Mouse (Mus musculus) layer of hippocampus, postnatal 25 days (tissue): ENCODE data around the gene Pum1. TPM values are rescaled to one million over a fixed set of nuclear protein-coding genes. Genes with fewer than 3 reads are reported as not detected.
"Not testable (repeated sequence)": the region's sequence is repeated elsewhere in the genome, so short reads cannot be mapped to it uniquely, and the experiment has no call there.

Source experiments
- DNase-seq, 2 experiments: peaks; one replicate each; pipeline ENCODE4 v3.0.0; 2022; ENCODE audit warnings: mixed read lengths in 2 of 2, low spot score in 1 of 2; ENCODE audit errors: extremely low spot score in 1 of 2
- total RNA-seq, 2 experiments: library from RNA; stranded (reverse); gene quantifications; 2 replicates each; pipeline ENCODE4 v1.2.3; 2021

Pum1 gene
- 100 to 1,000 TPM; 112 to 118 TPM for total RNA-seq

DNA sequence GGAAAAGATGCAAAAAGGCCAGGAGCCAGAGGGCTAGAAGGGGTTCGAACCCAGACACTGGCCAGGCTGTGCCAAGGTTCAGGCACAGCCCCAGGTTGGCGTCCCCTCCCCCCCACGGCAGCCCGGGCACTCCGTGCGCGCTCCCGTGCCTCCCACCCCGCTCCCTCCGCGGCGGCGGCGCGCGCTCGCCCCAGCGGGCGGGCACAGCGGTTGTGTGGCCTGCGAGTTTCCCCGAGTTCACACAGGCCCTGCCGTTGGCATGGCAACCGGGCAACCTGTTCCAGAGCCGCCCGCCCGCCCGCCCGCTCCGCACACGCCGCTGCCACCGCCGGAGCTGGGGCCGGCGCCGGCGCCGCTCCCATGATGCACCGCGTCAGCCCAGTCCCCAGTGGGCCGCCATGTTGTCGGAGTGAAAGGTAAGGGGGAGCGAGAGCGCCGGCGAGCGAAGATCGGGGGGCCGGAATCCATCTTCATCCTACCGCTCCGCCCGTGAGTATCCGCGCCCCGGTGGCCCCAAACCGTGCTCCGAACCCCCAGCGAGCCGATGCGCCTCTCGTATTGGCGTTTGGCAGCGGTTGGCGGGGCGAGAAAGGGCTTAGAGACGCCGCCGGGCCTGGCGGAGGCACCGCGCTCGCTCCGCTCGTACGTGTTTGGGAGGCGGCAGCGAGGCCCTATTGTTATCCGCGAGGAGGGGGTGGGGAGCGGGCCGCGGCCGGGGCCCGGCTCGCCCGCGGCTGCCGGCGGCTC, at the start of gene Pum1:
TSS of gene Pum1 (plus strand) at position 343 of the 747 bp plus-strand sequence.
- DNase-seq, result peak; percentile 70 to 78

DNA sequence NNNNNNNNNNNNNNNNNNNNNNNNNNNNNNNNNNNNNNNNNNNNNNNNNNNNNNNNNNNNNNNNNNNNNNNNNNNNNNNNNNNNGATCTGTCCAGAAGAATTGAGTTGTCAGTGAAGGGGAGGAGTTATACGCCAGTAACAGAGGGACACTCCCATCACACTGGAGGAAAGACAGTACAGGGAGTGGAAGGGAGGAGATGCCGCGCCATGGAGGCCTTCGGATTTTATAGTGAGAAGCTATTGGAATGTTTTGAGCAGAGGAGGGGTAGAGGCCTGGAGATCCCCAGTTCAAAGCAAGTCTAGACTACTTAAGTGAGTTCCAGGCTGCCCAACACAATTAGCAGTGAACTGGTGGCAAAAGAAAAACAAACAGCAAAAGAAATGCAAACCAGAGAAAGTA, 33.7 kb upstream of the Pum1 start:
- peak in 1 of 2 experiments; percentile 10 for DNase-seq

GRCm38 (mm10) chr4:130630232-130630847, 32.8 kb upstream of the Pum1 start:
- no peak for DNase-seq

GRCm38 (mm10) chr4:130635076-130635475, 28.0 kb upstream of the Pum1 start:
- not testable (repeated sequence) for DNase-seq

DNA sequence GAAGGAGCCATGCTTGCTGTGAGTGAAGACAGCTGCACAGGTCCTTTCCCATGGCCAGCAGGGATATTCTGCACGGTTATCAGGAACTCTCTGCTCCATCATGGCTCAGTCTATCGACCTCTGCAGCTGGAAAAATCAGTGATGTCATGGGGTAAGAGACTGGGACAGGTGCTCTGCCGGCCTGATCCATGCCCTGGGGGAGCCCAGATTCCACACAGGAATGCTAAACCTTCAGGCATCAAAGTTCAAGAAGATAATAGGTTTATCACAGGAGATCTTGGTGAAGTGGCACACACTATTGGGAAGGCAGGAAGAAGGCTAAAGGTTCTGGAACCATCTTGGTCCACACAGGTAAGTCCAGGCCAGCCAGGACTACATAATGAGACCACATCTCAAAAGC, 26.4 kb upstream of the Pum1 start:
- no peak for DNase-seq

DNA sequence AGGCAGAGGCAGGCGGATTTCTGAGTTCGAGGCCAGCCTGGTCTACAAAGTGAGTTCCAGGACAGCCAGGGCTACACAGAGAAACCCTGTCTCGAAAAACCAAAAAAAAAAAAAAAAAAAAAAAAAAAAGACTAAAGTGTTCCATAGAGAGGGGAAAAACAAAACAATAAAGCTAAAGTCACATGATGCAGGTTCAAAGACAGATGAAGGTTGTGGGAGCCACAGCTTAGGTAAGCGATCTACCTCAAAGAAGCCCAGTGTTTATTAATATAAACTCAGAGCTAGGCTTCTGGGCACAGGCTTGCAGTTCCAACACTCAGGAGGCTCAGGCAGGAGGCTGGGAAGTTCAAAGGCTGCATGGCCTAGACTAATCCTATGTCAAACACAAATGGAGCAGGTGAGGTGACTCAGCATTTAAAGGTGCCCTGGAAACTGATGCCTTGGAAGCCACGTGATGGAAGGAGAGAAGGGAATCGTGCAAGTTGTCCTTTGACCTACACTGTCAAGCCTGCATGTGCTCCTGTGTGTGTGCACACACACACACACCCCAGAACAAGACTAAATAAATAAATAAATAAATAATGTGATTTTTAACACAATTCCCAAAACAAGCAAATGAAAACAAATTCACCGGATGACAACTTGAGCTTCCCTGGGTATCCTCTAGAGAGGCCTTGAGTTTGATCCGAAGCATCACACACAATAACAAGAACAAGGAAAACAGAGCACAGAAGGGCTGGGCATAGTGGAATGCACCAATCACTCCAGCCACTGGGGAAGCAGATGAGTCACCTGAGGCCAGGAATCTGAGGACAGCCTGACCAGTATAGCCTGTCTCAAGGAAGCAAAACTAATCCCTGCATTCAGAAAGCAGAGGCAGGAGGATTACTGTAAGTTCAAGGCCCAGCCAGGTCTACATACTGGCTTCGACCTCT, 25.4 kb upstream of the Pum1 start:
- no peak for DNase-seq

DNA sequence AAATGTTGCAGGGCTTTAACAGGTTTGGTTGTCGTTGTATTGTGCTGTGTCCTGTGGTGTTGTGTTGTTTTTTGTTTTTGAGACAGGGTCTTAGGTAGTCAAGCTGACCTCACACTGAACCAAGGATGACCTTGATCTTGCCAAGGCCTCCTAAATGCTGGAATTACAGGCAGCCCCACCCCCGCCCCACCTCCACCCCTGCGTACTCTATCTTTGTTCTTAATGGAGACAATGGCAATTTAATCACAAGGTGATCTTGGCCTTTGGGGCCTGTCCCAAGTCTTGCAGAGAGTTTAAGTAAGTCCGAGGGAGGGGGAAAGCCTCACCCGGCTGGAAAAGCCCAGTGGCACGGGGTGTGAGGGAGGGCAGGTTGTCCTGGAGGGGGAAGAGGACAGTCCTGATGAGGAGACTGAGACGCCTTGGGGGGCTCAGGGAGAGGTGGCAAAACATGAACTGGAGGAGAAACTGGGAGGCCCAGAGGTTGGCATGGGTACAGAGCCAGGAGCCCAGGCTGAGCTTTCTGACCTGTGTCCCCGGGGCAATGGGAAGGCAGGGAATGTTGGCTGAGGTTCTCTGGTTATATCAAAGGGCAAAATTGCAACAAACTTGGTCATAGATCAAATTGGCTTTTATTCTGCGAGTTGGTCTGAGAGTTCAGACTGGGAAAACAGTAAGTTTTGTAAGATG, 22.9 kb upstream of the Pum1 start:
- DNase-seq, result no peak

DNA sequence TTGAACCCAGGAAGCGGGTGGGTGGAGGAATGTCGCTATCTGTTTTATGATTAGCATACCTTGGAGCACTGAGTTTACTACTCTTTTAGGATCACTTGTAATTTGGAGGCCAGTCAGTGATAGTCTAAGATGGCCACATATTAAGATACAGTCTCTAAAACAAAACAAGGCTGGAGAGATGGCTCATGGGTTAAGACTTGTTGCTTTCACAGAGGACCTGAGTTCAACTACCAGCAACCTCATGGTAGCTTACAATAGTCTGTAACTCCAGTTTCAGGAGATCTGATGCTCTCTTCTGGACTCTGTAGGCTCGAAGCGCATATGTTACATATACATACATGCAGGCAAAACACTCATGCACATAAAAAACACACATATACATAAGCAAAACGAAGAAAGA, 20.7 kb upstream of the Pum1 start:
- no peak for DNase-seq

GRCm38 (mm10) chr4:130645426-130645825, 17.7 kb upstream of the Pum1 start:
- no peak for DNase-seq

GRCm38 (mm10) chr4:130651286-130651685, 11.8 kb upstream of the Pum1 start:
- DNase-seq, result no peak

GRCm38 (mm10) chr4:130652546-130652945, 10.6 kb upstream of the Pum1 start:
- no peak for DNase-seq

- DNase-seq, result no peak
These were observed 5.1 kb upstream of the Pum1 start for GRCm38 (mm10) chr4:130657820-130658565.

DNA sequence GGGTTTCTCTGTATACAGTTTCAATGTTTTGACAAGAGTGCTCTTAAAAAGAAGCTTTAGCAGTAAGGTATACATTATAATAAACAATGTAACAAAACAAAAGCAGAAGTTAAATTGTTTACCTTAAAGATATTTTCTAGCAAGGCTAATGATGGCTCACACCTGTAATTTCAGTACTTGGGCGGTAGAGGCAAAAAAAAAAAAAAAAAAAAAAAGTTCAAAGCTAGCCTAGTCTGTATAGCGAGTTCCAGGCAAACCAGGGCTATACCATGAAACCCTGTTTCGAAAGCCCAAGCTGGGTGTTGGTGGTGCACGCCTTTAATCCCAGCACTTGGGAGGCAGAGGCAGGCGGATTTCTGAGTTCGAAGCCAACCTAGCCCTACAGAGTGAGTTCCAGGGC, 3.7 kb upstream of the Pum1 start:
- DNase-seq, result no peak

DNA sequence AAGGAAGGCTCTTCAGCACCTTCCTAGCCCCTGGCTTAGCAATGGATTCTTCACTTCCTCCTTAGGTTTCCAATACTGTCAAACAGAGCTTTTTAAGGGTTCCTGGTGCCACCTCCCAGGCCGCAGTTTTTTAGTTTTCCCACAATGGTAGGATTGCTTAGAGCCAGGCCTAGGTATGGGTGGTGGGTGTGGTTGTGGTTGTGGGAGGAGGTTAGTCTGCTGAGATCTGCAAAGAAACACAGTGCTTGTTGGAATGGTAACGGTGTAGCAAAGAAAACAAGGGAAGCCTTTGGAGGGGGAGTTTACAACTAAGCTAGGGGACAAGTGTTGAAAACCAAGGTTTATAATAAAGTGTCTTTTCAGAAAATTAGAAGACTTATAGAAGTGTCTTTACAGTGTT, 3.0 kb upstream of the Pum1 start:
- DNase-seq, result no peak

- no peak for DNase-seq
These were observed 2.0 kb upstream of the Pum1 start for GRCm38 (mm10) chr4:130661151-130661550.

- DNase-seq, result not testable (repeated sequence)
These were observed 816 bp upstream of the Pum1 start for GRCm38 (mm10) chr4:130662305-130662704.

DNA sequence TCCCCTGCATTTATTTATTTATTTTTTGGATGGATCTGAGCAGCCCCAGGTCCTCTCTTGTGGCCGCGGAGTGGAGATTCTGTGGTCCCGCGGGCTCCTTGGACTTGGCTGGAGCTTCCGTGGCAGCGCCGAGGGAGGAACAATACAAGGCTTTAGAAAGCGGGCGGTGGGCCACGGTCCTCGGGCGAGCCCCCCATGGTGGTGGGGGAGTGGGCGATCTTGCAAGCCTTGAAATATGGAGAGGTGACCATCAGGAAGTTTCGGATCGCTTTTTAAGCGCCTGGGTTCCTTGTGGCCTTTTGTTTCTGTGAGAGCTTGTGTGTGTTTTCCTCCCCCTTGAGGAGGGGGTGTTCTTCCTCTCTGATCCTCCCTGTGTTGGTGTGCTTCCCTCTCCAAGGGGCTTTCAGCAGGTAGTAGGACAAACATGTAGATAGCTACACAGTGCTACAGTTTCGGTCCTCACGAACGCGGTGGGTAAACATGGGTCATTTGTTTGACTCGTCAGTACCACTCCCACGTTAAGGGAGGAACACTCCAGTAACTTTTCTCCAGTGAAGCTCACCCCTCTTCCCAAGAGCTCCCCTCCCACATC, 785 bp downstream of the Pum1 start:
- peak; percentile 17 to 18 for DNase-seq

GRCm38 (mm10) chr4:130664414-130665029, 1.4 kb downstream of the Pum1 start:
- no peak for DNase-seq

- DNase-seq, result no peak
These were observed 2.1 kb downstream of the Pum1 start for GRCm38 (mm10) chr4:130665176-130665575.
